Mouse (Mus musculus): Measurements from ENCODE around the gene Snap47.

- no peak for TF ChIP-seq POLR2A (IDR thresholded peaks at IDR 0.05; ENCODE audit: borderline replicate concordance, low read depth, low read length)
- TF ChIP-seq CTCF (IDR thresholded peaks at IDR 0.05; ENCODE audit: low read depth, low read length): no peak
Measured at GRCm38 (mm10) chr11:59405761-59406160, 45.2 kb downstream of the Snap47 start.

All from bone marrow macrophage, adult 2 months (primary cell).